Mouse (Mus musculus) liver, postnatal 0 days (tissue): ENCODE data around the gene Slc24a1.
A peak's percentile ranks its signal among the peaks of the same experiment; 100 is the strongest.

Experiments used
- CTCF ChIP-seq: sonication (generic); IDR thresholded peaks from 2 replicates; pipeline ENCODE4 v1.5.1; 2016; ENCODE audit warnings: antibody characterized with exemption, low read depth
- EP300 ChIP-seq: IDR thresholded peaks from 2 replicates; pipeline ENCODE4 v1.6.1; 2016; ENCODE audit warnings: antibody characterized with exemption, low read depth, mild to moderate bottlenecking

DNA sequence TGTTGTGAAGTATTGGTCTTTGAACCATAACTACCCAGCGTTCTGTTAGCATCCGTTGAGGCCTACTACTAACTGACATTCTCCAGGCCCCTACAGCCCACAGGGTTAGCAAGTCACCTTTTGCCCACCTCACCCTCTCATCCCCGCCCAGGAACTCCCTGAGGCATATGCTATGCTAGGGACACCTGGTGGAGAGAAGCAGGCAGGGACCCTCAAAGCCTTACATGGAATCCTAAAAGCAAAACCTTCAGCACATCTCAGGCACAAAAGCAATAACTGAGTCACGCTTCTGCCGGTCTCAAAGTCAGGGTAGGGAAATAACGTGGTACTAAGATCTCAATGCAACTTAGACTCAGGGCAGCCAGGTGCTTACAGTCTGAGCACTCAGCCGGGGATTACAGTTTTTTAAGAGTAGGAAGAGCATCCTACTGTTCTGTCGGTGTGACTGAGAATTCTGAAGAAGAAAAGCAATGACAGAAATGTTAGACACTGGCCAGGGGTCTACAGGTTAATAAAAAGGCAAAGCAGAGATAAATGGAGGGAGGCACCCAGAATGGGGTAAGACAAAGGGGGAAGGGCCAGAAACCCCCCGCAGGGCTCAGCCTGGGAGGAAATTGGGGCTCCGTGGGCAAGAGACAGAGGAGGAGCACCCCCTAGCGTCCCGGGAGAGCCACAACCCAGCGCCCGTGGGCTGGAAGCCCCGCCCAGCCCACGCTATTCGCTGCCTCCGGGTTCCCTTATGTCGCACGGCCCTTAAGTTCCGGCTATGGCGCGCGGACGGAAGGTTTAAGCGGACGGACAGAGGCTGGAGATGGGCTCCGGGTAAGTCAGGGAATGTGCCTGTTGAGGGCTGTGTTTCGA, 8.9 kb upstream of the Slc24a1 start, which contains the start of gene Ints14:
- peak; percentile 90 for TF ChIP-seq CTCF
- peak; percentile 54; the same call in 1 of the 2 replicates for TF ChIP-seq EP300
